Mouse (Mus musculus): ENCODE data around the gene Eno2. TPM values are rescaled to one million over a fixed set of nuclear protein-coding genes. Genes with fewer than 3 reads are reported as not detected.

The Eno2 gene
- total and polyA plus RNA-seq, 2 experiments from 2014 or later, result 113 to 130 TPM

DNA sequence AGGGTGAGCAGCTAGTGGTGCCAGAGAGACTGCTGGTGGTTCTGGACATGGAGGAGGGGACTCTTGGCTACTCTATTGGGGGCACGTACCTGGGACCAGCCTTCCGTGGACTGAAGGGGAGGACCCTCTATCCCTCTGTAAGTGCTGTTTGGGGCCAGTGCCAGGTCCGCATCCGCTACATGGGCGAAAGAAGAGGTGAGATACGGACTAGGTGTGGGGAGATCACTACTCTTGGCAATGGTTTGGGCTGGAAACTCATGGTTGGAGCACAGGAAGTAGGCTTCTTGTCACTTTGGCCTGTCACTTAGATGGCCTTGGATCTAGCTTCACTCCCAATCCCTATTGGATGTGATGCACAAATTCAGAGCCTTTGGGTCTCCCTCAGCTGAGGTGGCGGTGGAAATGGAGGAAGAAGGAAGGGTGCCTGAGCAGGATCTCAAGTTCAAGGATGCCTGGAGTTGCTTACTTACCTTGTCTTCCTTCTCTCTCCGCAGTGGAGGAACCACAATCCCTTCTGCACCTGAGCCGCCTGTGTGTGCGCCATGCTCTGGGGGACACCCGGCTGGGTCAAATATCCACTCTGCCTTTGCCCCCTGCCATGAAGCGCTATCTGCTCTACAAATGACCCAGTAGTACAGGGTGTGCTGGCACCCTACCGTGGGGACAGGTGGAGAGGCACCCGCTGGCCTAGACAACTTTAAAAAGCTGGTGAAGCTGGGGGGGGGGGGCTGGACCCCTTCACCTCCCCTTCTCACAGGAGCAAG, 40.5 kb upstream of the Eno2 start:
- peak overlapping the region; percentile 41; the same call in 1 of the 2 replicates for H3K4me3 ChIP-seq (ENCODE audit: low read depth, low read length)
- 48% methylated on average over 14 of the region's 14 CpGs for WGBS
- H3K4me1 ChIP-seq (ENCODE audit: insufficient read depth), result peaks cover 27% of the 10 kb centered on the region
- H3K36me3 ChIP-seq (ENCODE audit: insufficient read depth), result peaks cover 14% of the 10 kb centered on the region
- no peak for TF ChIP-seq CTCF (IDR thresholded peaks at IDR 0.05; ENCODE audit: low read depth)
- peak overlapping the region; percentile 50; the same call in 1 of the 2 replicates for H3K9ac ChIP-seq
- no peaks in the 10 kb centered on the region for H3K9me3 ChIP-seq (ENCODE audit: low read length)
- H3K27me3 ChIP-seq (ENCODE audit: insufficient read depth, low read length), result no peaks in the 10 kb centered on the region
- no peak overlapping the region for H3K27ac ChIP-seq (ENCODE audit: low read depth, low read length)
- peak; percentile 20 for DNase-seq
- peak overlapping the region; percentile 58 for H3K4me2 ChIP-seq (ENCODE audit: low read depth)
- no peak for ATAC-seq

DNA sequence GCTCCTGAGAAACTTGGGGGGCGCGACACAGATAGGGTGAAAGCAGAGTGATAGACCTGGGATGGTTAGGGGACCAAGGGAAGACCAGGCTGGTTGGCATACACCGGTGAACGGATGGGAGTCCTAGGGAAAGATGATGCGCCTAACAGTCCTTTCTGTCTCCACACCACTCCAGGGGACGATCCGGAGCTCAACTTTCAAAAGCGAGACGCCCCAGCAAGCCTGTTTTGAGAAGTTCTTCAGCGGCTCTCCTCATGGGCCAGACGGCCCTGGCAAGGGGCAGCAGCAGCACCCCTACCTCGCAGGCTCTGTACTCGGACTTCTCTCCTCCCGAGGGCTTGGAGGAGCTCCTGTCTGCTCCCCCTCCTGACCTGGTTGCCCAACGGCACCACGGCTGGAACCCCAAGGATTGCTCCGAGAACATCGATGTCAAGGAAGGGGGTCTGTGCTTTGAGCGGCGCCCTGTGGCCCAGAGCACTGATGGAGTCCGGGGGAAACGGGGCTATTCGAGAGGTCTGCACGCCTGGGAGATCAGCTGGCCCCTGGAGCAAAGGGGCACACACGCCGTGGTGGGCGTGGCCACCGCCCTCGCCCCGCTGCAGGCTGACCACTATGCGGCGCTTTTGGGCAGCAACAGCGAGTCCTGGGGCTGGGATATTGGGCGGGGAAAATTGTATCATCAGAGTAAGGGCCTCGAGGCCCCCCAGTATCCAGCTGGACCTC, 39.7 kb upstream of the Eno2 start:
- Histone ChIP-seq H3K4me2 (ENCODE audit: low read depth) (peak overlapping the region; percentile 58), H3K27me3 (ENCODE audit: insufficient read depth, low read length) (no peaks in the 10 kb centered on the region), H3K4me3 (ENCODE audit: low read depth, low read length) (peak overlapping the region; percentile 41), H3K9ac (peak overlapping the region; percentile 50), H3K27ac (ENCODE audit: low read depth, low read length) (peak overlapping the region; percentile 59; the same call in 1 of the 2 replicates), H3K4me1 (ENCODE audit: insufficient read depth) (peaks cover 22% of the 10 kb centered on the region), H3K9me3 (ENCODE audit: low read length) (no peaks in the 10 kb centered on the region), H3K36me3 (ENCODE audit: insufficient read depth) (peaks cover 13% of the 10 kb centered on the region)
- ATAC-seq (peak; percentile 12; the same call in 1 of the 2 replicates), DNase-seq (peak; percentile 70)
- peak; percentile 74 for TF ChIP-seq CTCF (IDR thresholded peaks at IDR 0.05; ENCODE audit: low read depth)
- 1% methylated on average over 35 of the region's 35 CpGs for WGBS

GRCm38 (mm10) chr6:124808358-124809012, 39.0 kb upstream of the Eno2 start, which contains the start of gene Spsb2:
Spsb2 (plus strand) TSS chr6:124808661.
- H3K27ac ChIP-seq (ENCODE audit: low read depth, low read length), result peak within 1 kb of the TSS; percentile 59; the same call in 1 of the 2 replicates
- no peaks in the 10 kb centered on the region for H3K9me3 ChIP-seq (ENCODE audit: low read length)
- DNase-seq (peak; percentile 37), ATAC-seq (no peak)
- peak within 1 kb of the TSS; percentile 41 for H3K4me3 ChIP-seq (ENCODE audit: low read depth, low read length)
- peaks cover 20% of the 10 kb centered on the region for H3K4me1 ChIP-seq (ENCODE audit: insufficient read depth)
- H3K4me2 ChIP-seq (ENCODE audit: low read depth), result peak within 1 kb of the TSS; percentile 58
- WGBS, result 6% methylated on average over 29 of the region's 29 CpGs
- H3K36me3 ChIP-seq (ENCODE audit: insufficient read depth), result peaks cover 13% of the 10 kb centered on the region
- H3K9ac ChIP-seq, result peak within 1 kb of the TSS; percentile 50
- TF ChIP-seq CTCF (IDR thresholded peaks at IDR 0.05; ENCODE audit: low read depth), result no peak
- H3K27me3 ChIP-seq (ENCODE audit: insufficient read depth, low read length), result no peaks in the 10 kb centered on the region

DNA sequence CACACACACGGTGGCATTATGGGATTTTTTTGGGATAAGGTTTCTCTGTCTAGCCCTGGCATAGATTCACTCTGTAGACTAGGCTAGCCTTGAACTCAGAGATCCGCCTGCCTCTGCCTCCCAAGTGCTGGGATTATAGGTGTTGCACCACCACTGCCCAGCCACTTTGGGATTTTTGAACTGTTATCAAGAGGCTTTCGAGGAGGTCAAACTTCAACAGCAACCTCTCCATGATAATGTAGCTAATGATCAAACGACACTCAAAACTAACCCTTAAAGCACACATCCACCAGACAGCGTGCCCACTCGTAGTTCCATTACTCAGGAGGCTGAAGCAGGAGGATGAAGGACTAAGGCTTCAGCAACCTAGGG, 38.5 kb upstream of the Eno2 start:
- no peak for TF ChIP-seq CTCF (IDR thresholded peaks at IDR 0.05; ENCODE audit: low read depth)
- DNase-seq (no peak), ATAC-seq (no peak)
- WGBS, result 87% methylated on average over 6 of the region's 6 CpGs
- H3K9ac ChIP-seq, result no peak overlapping the region
- H3K4me1 ChIP-seq (ENCODE audit: insufficient read depth), result peaks cover 18% of the 10 kb centered on the region
- H3K9me3 ChIP-seq (ENCODE audit: low read length), result no peaks in the 10 kb centered on the region
- peaks cover 13% of the 10 kb centered on the region for H3K36me3 ChIP-seq (ENCODE audit: insufficient read depth)
- no peak overlapping the region for H3K4me3 ChIP-seq (ENCODE audit: low read depth, low read length)
- H3K27ac ChIP-seq (ENCODE audit: low read depth, low read length), result no peak overlapping the region
- peak overlapping the region; percentile 58 for H3K4me2 ChIP-seq (ENCODE audit: low read depth)
- no peaks in the 10 kb centered on the region for H3K27me3 ChIP-seq (ENCODE audit: insufficient read depth, low read length)

- Histone ChIP-seq H3K27me3 (ENCODE audit: insufficient read depth, low read length) (no peaks in the 10 kb centered on the region), H3K36me3 (ENCODE audit: insufficient read depth) (peaks cover 13% of the 10 kb centered on the region), H3K27ac (ENCODE audit: low read depth, low read length) (no peak overlapping the region), H3K9me3 (ENCODE audit: low read length) (no peaks in the 10 kb centered on the region), H3K9ac (no peak overlapping the region), H3K4me1 (ENCODE audit: insufficient read depth) (peaks cover 11% of the 10 kb centered on the region), H3K4me3 (ENCODE audit: low read depth, low read length) (no peak overlapping the region), H3K4me2 (ENCODE audit: low read depth) (no peak overlapping the region)
- no peak for TF ChIP-seq CTCF (IDR thresholded peaks at IDR 0.05; ENCODE audit: low read depth)
- no peak for ATAC-seq
- no peak for DNase-seq
- 88% methylated on average over 4 of the region's 4 CpGs for WGBS
Measured at GRCm38 (mm10) chr6:124807366-124807765, 37.9 kb upstream of the Eno2 start.

- H3K4me1 ChIP-seq (ENCODE audit: insufficient read depth), result peaks cover 10% of the 10 kb centered on the region
- H3K9ac ChIP-seq, result peak overlapping the region; percentile 15
- H3K27ac ChIP-seq (ENCODE audit: low read depth, low read length), result peak overlapping the region; percentile 86
- ATAC-seq, result no peak
- peak overlapping the region; percentile 38 for H3K4me3 ChIP-seq (ENCODE audit: low read depth, low read length)
- peaks cover 5% of the 10 kb centered on the region; the same call in 1 of the 2 replicates for H3K36me3 ChIP-seq (ENCODE audit: insufficient read depth)
- 68% methylated on average over 7 of the region's 7 CpGs for WGBS
- no peak for TF ChIP-seq CTCF (IDR thresholded peaks at IDR 0.05; ENCODE audit: low read depth)
- H3K4me2 ChIP-seq (ENCODE audit: low read depth), result peak overlapping the region; percentile 76
- no peaks in the 10 kb centered on the region for H3K9me3 ChIP-seq (ENCODE audit: low read length)
- DNase-seq, result no peak
- H3K27me3 ChIP-seq (ENCODE audit: insufficient read depth, low read length), result no peaks in the 10 kb centered on the region
Measured at GRCm38 (mm10) chr6:124806446-124807140, 37.1 kb upstream of the Eno2 start.
